ENCODE assay signal across 8 mouse cellular contexts in the genomic region with DNA sequence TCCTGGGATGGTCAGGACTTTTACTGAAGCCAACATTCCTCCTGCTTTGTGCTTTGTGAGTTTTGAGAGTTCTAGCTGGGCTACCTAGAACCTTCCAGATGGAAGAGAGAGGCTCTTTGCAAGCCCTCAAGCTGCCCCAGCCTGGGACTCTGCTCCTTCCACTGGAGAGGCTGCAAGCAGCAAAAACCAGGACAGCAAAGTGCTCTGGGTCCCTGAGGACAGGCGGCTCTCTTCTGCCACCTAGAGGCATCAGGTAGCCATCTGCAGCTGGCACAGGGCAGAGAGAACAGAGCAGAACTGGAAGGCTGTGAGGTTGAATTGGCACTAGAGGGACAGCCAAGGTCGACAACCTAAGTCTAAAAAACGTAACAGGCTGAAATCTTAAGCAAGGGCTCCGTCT. TPM values are rescaled to one million over a fixed set of nuclear protein-coding genes. Genes with fewer than 3 reads are reported as not detected.
DNase-seq lines count a peak whose midpoint lies in the region; ATAC-seq and TF ChIP-seq lines count a peak whose summit lies in the region.

No protein-coding gene starts in this region.

- H3K4me1 ChIP-seq in lung, postnatal 0 days (ENCODE audit: insufficient read depth, low read depth, low read length): no peaks in the 10 kb centered on the region

- no peak overlapping the region for H3K27ac ChIP-seq in lung, postnatal 0 days (ENCODE audit: low read length)

- peak; percentile 49 for ATAC-seq in lung, postnatal 0 days

- peak; percentile 88 for DNase-seq in CD4-positive, CD25-positive, alpha-beta regulatory T cell, adult 2 months (ENCODE audit: low read depth, low spot score)
- peak; percentile 59 for DNase-seq in NIH3T3 (ENCODE audit: low read depth)
- DNase-seq in cerebellum, adult 9-10 months: peak; percentile 87
- DNase-seq in gastrocnemius, postnatal 14 days: peak; percentile 66
- peak; percentile 41 to 67 for DNase-seq in layer of hippocampus, adult 8-10 months (ENCODE audit: low spot score in 2 of 2)
- peak; percentile 79 for DNase-seq in lung, postnatal 0 days (ENCODE audit: low spot score)
- DNase-seq in right cerebral cortex, postnatal 36 days (ENCODE audit: low spot score in 2 of 2): peak; percentile 29 to 34
- DNase-seq in yolk sac, embryonic 10.5 days (ENCODE audit: low spot score): peak; percentile 50

- intact Hi-C loops in gastrocnemius, postnatal 14 days (cut with DNase I; ENCODE audit: low total_unique reads): loop anchor here (2.0 to 5.0 kb wide), 2 partner anchors 49 to 170 kb away; no protein-coding TSS in a partner anchor

- no peak for TF ChIP-seq EP300 in lung, postnatal 0 days (IDR thresholded peaks at IDR 0.05)

- no peaks in the 10 kb centered on the region for H3K9me3 ChIP-seq in lung, postnatal 0 days (ENCODE audit: low read length)

- no peaks in the 10 kb centered on the region for H3K27me3 ChIP-seq in lung, postnatal 0 days (replicated peaks; ENCODE audit: insufficient read depth, low read length)

- H3K9ac ChIP-seq in lung, postnatal 0 days (replicated peaks; ENCODE audit: low read depth): no peak overlapping the region

- H3K4me2 ChIP-seq in lung, postnatal 0 days (replicated peaks; ENCODE audit: low read depth, low read length): no peak overlapping the region

- no peak overlapping the region for H3K4me3 ChIP-seq in lung, postnatal 0 days (ENCODE audit: low read depth, low read length)

- peak; percentile 92 for TF ChIP-seq CTCF in lung, postnatal 0 days (IDR thresholded peaks at IDR 0.05)

- no peaks in the 10 kb centered on the region for H3K36me3 ChIP-seq in lung, postnatal 0 days (ENCODE audit: insufficient read depth, low read length)

- 9% methylated on average over 4 of the region's 4 CpGs for WGBS in lung, postnatal 0 days

RNA-seq across cellular contexts. Expression of a gene that starts 11.4 kb away (rescaled TPM):
- total RNA-seq in gastrocnemius, postnatal 14 days (2021): not detected
- total RNA-seq in layer of hippocampus, adult 8-10 months (2022): under 1 TPM in 1 of 4 experiments, not detected in 3; 0.10 TPM
- not detected in 2 replicates for polyA plus RNA-seq in lung, postnatal 0 days (2015; fragmentation: Nextera tagmentation; extraction: Ambion mirVana)

RNA-seq across cellular contexts. Expression of a gene that starts 20.3 kb away (rescaled TPM):
- total RNA-seq in gastrocnemius, postnatal 14 days (2021): not detected
- under 1 TPM; 0.31 to 0.73 (median 0.52) TPM for total RNA-seq in layer of hippocampus, adult 8-10 months (2022)
- 0.11 and 0.38 TPM in 2 replicates for polyA plus RNA-seq in lung, postnatal 0 days (2015; fragmentation: Nextera tagmentation; extraction: Ambion mirVana)

RNA-seq across cellular contexts. Expression of a gene that starts 22.3 kb away (rescaled TPM):
- not detected for total RNA-seq in gastrocnemius, postnatal 14 days (2021)
- not detected for total RNA-seq in layer of hippocampus, adult 8-10 months (2022)
- polyA plus RNA-seq in lung, postnatal 0 days (2015; fragmentation: Nextera tagmentation; extraction: Ambion mirVana): not detected in 2 replicates

RNA-seq across cellular contexts. Expression of a gene that starts 43.3 kb away (rescaled TPM):
- not detected for total RNA-seq in gastrocnemius, postnatal 14 days (2021)
- not detected for total RNA-seq in layer of hippocampus, adult 8-10 months (2022)
- polyA plus RNA-seq in lung, postnatal 0 days (2015; fragmentation: Nextera tagmentation; extraction: Ambion mirVana): 0.21 and 0.68 TPM in 2 replicates

RNA-seq across cellular contexts. Expression of a gene that starts 57.9 kb away (rescaled TPM):
- total RNA-seq in gastrocnemius, postnatal 14 days (2021): not detected
- total RNA-seq in layer of hippocampus, adult 8-10 months (2022): not detected
- not detected in 2 replicates for polyA plus RNA-seq in lung, postnatal 0 days (2015; fragmentation: Nextera tagmentation; extraction: Ambion mirVana)

Comparison
In these comparisons a context has a peak if more than half of its experiments do, and no peak if none do; other contexts are left out.
1. DNase-seq: peak in every context shown above with its lines; median percentile 88 in CD4-positive, CD25-positive, alpha-beta regulatory T cell, adult 2 months; 87 in cerebellum, adult 9-10 months; 79 in lung, postnatal 0 days; 66 in gastrocnemius, postnatal 14 days; 59 in NIH3T3; 54 in layer of hippocampus, adult 8-10 months; 50 in yolk sac, embryonic 10.5 days; 32 in right cerebral cortex, postnatal 36 days.